In genomic region chr14:25123541-25124337, GRCm38 (mm10) we compare ENCODE assay signal across 11 mouse cellular contexts.
A peak's percentile ranks its signal among the peaks of the same experiment; 100 is the strongest.
DNase-seq lines count a peak whose midpoint lies in the region; ATAC-seq and TF ChIP-seq lines count a peak whose summit lies in the region.
"Had no signal": no experiment of that assay in that cellular context is flagged by ENCODE, and none has a peak within 500 bp of the region (broad histone marks: within the 10 kb centered on the region; RNA-seq: fewer than 3 reads in every experiment).

No protein-coding gene starts in this region.

- H3K4me3 ChIP-seq in hindbrain, embryonic 13.5 days: no peak overlapping the region
- no peak overlapping the region for H3K4me3 ChIP-seq in midbrain, embryonic 15.5 days
- H3K4me3 ChIP-seq: erythroblast, embryonic 14.5 days had no signal

- H3K9ac ChIP-seq in hindbrain, embryonic 13.5 days: peak overlapping the region; percentile 60
- no peak overlapping the region for H3K9ac ChIP-seq in midbrain, embryonic 15.5 days

- 36% methylated on average over 18 of the region's 18 CpGs for WGBS in hindbrain, embryonic 13.5 days
- WGBS in midbrain, embryonic 15.5 days: 26% methylated on average over 18 of the region's 18 CpGs

- intact Hi-C loops in left cerebral cortex, postnatal 36 days (cut with DNase I): no loop called here

- H3K27ac ChIP-seq in hindbrain, embryonic 13.5 days: peak overlapping the region; percentile 84
- peak overlapping the region; percentile 76 for H3K27ac ChIP-seq in midbrain, embryonic 15.5 days

- ATAC-seq in CD4-positive, CD25-positive, alpha-beta regulatory T cell, adult 4 months: no peak
- no peak for ATAC-seq in hindbrain, embryonic 13.5 days (ENCODE audit: low FRiP score)
- 0 out of 2 replicates have a peak, but pooled peaks have one; percentile 21 for ATAC-seq in midbrain, embryonic 15.5 days (replicated peaks)
- ATAC-seq: lung, postnatal 0 days had no signal

- H3K4me2 ChIP-seq in hindbrain, embryonic 13.5 days: no peak overlapping the region
- no peak overlapping the region for H3K4me2 ChIP-seq in midbrain, embryonic 15.5 days

- no peak for TF ChIP-seq CTCF in brain, embryonic 14.5 days (IDR thresholded peaks at IDR 0.05; ENCODE audit: borderline replicate concordance, extremely low read depth, insufficient read depth, insufficient read length)

- no peak for TF ChIP-seq POLR2A in brain, embryonic 14.5 days (IDR thresholded peaks at IDR 0.05; ENCODE audit: borderline replicate concordance, extremely low read depth, insufficient read depth, insufficient read length, poor library complexity, severe bottlenecking)

- no peaks in the 10 kb centered on the region for H3K36me3 ChIP-seq in hindbrain, embryonic 13.5 days
- H3K36me3 ChIP-seq in midbrain, embryonic 15.5 days (replicated peaks): no peaks in the 10 kb centered on the region

- no peaks in the 10 kb centered on the region for H3K27me3 ChIP-seq in hindbrain, embryonic 13.5 days
- H3K27me3 ChIP-seq in midbrain, embryonic 15.5 days (replicated peaks): no peaks in the 10 kb centered on the region

- H3K4me1 ChIP-seq in hindbrain, embryonic 13.5 days (replicated peaks): peaks cover 52% of the 10 kb centered on the region
- peaks cover 46% of the 10 kb centered on the region for H3K4me1 ChIP-seq in midbrain, embryonic 15.5 days

- H3K9me3 ChIP-seq in hindbrain, embryonic 13.5 days: no peaks in the 10 kb centered on the region
- no peaks in the 10 kb centered on the region for H3K9me3 ChIP-seq in midbrain, embryonic 15.5 days

- peak; percentile 10 for DNase-seq in CD4-positive, CD25-positive, alpha-beta regulatory T cell, adult 2 months (ENCODE audit: low read depth, low spot score)
- peak; percentile 79 for DNase-seq in brain, embryonic 14.5 days (ENCODE audit: low read depth)
- DNase-seq in cerebellum, adult 8-10 months: no peak
- DNase-seq in adrenal gland, adult 2 months: no peak
- no peak for DNase-seq in left cerebral cortex, postnatal 36 days (ENCODE audit: low spot score in 2 of 2)
- DNase-seq: cerebellum, adult 9-10 months had no signal

Comparison
In these comparisons a context has a peak if more than half of its experiments do, and no peak if none do; other contexts are left out.
1. DNase-seq: peak in CD4-positive, CD25-positive, alpha-beta regulatory T cell, adult 2 months (single experiment) and brain, embryonic 14.5 days (single experiment); none in cerebellum, adult 8-10 months (single experiment), adrenal gland, adult 2 months (single experiment) and left cerebral cortex, postnatal 36 days (0 of 2).